Mouse (Mus musculus): ENCODE results near the gene Atp6v0a2. TPM values are rescaled to one million over a fixed set of nuclear protein-coding genes. Genes with fewer than 3 reads are reported as not detected.
"Not testable (repeated sequence)": the region's sequence is repeated elsewhere in the genome, so short reads cannot be mapped to it uniquely, and the experiment has no call there.

Gene Atp6v0a2
- polyA plus RNA-seq, 1 experiment: 127 TPM

DNA sequence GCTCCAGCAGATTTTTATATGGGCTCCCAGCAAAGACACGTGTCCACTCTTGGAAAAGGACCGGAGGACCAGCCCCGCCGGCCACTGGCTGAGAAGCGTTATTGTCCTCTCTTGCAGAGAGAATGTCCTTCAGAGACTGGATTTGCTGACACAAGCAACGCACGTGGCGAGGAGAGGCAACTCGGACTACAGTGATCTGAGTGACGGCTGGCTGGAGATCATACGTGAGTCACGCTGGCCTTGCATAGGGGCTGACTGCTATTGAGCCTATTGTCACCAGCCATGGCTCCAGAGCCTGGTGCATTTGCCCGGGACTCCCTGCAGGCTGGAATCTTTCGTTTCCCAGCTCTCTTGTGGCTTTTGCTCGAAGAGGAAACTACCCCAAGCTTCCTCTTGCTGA is 5.5 kb upstream of the Atp6v0a2 start:
- 77% methylated on average over 15 of the region's 15 CpGs for WGBS
- H3K27ac ChIP-seq (ENCODE audit: control insufficient read depth, insufficient read depth, low read length): no peak overlapping the region
- peaks cover under 1% of the 10 kb centered on the region for H3K4me1 ChIP-seq (replicated peaks; ENCODE audit: control insufficient read depth, insufficient read depth, low read length)
- no peaks in the 10 kb centered on the region for H3K27me3 ChIP-seq (ENCODE audit: control insufficient read depth, insufficient read depth, low read length)
- no peak for DNase-seq
- no peak for TF ChIP-seq CTCF (IDR thresholded peaks at IDR 0.05; ENCODE audit: borderline replicate concordance, control insufficient read depth, extremely low read depth, insufficient read depth, low read length, poor library complexity)
- TF ChIP-seq POLR2A (IDR thresholded peaks at IDR 0.05; ENCODE audit: control insufficient read depth, extremely low read depth, insufficient read depth, low read length, poor library complexity): no peak
- H3K36me3 ChIP-seq (ENCODE audit: control insufficient read depth, insufficient read depth, low read length): no peaks in the 10 kb centered on the region
- no peak overlapping the region for H3K4me3 ChIP-seq (ENCODE audit: control insufficient read depth, insufficient read depth, low read length)

DNA sequence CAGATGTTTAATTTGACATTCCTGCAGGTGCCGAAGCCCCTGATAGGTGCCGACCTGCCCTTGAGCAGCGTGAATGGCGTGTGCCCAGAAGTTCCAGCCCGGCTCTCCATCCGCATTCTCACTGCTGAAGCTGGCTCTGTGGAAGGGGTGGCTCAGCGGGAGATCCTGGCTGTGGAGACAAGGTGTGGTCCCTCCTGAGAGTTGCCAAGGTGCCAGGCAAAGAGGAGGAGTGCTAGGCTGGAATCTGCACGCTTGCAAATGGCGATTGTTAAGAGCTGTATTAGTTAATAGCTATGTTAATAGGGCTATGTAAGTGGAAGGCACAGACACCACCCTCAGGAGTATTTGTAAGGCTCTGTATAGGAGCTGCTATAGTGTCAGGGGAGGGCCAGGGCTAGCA is 4.1 kb upstream of the Atp6v0a2 start:
- H3K36me3 ChIP-seq (ENCODE audit: control insufficient read depth, insufficient read depth, low read length): no peaks in the 10 kb centered on the region
- peaks cover 5% of the 10 kb centered on the region for H3K4me1 ChIP-seq (replicated peaks; ENCODE audit: control insufficient read depth, insufficient read depth, low read length)
- no peak overlapping the region for H3K4me3 ChIP-seq (ENCODE audit: control insufficient read depth, insufficient read depth, low read length)
- WGBS: 97% methylated on average over 9 of the region's 9 CpGs
- TF ChIP-seq CTCF (IDR thresholded peaks at IDR 0.05; ENCODE audit: borderline replicate concordance, control insufficient read depth, extremely low read depth, insufficient read depth, low read length, poor library complexity): no peak
- TF ChIP-seq POLR2A (IDR thresholded peaks at IDR 0.05; ENCODE audit: control insufficient read depth, extremely low read depth, insufficient read depth, low read length, poor library complexity): no peak
- H3K27me3 ChIP-seq (ENCODE audit: control insufficient read depth, insufficient read depth, low read length): no peaks in the 10 kb centered on the region
- no peak for DNase-seq
- no peak overlapping the region for H3K27ac ChIP-seq (ENCODE audit: control insufficient read depth, insufficient read depth, low read length)

GRCm38 (mm10) chr5:124629641-124630040 is 1.3 kb downstream of the Atp6v0a2 start:
- TF ChIP-seq CTCF (IDR thresholded peaks at IDR 0.05; ENCODE audit: borderline replicate concordance, control insufficient read depth, extremely low read depth, insufficient read depth, low read length, poor library complexity) (no peak), POLR2A (IDR thresholded peaks at IDR 0.05; ENCODE audit: control insufficient read depth, extremely low read depth, insufficient read depth, low read length, poor library complexity) (no peak)
- peaks cover 46% of the 10 kb centered on the region for H3K4me1 ChIP-seq (replicated peaks; ENCODE audit: control insufficient read depth, insufficient read depth, low read length)
- no peaks in the 10 kb centered on the region for H3K27me3 ChIP-seq (ENCODE audit: control insufficient read depth, insufficient read depth, low read length)
- peak overlapping the region; percentile 70 for H3K4me3 ChIP-seq (ENCODE audit: control insufficient read depth, insufficient read depth, low read length)
- 8% methylated on average over 11 of the region's 11 CpGs for WGBS
- peak overlapping the region; percentile 17 for H3K27ac ChIP-seq (ENCODE audit: control insufficient read depth, insufficient read depth, low read length)
- peaks cover 6% of the 10 kb centered on the region; the same call in 1 of the 2 replicates for H3K36me3 ChIP-seq (ENCODE audit: control insufficient read depth, insufficient read depth, low read length)
- no peak for DNase-seq

DNA sequence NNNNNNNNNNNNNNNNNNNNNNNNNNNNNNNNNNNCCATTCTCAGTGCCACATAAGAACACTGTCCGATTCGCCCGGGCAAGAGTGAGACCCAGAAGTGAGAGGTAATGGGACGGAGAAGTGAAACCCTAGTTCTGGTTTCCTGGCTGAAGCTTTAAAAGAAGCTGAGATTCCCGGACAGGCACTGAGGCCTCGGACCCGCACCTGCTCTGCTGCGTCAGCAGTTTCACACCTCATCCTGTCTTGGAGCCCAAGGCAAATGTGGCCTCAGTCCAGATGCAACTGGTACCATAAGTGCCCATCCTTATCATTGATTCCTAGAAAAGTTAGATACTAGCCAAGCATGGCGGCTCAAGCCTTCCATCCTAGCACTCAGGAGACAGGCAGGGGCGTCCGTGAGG is 3.3 kb downstream of the Atp6v0a2 start:
- no peak overlapping the region for H3K27ac ChIP-seq (ENCODE audit: control insufficient read depth, insufficient read depth, low read length)
- WGBS: 77% methylated on average over 11 of the region's 11 CpGs
- peaks cover 60% of the 10 kb centered on the region for H3K4me1 ChIP-seq (replicated peaks; ENCODE audit: control insufficient read depth, insufficient read depth, low read length)
- no peaks in the 10 kb centered on the region for H3K27me3 ChIP-seq (ENCODE audit: control insufficient read depth, insufficient read depth, low read length)
- no peak for DNase-seq
- peaks cover 17% of the 10 kb centered on the region for H3K36me3 ChIP-seq (ENCODE audit: control insufficient read depth, insufficient read depth, low read length)
- TF ChIP-seq POLR2A (IDR thresholded peaks at IDR 0.05; ENCODE audit: control insufficient read depth, extremely low read depth, insufficient read depth, low read length, poor library complexity): no peak
- H3K4me3 ChIP-seq (ENCODE audit: control insufficient read depth, insufficient read depth, low read length): no peak overlapping the region

- peak; percentile 39 for DNase-seq
- Histone ChIP-seq H3K27ac (ENCODE audit: control insufficient read depth, insufficient read depth, low read length) (peak overlapping the region; percentile 26; the same call in 1 of the 2 replicates), H3K4me3 (ENCODE audit: control insufficient read depth, insufficient read depth, low read length) (no peak overlapping the region), H3K27me3 (ENCODE audit: control insufficient read depth, insufficient read depth, low read length) (no peaks in the 10 kb centered on the region), H3K4me1 (replicated peaks; ENCODE audit: control insufficient read depth, insufficient read depth, low read length) (peaks cover 68% of the 10 kb centered on the region), H3K36me3 (ENCODE audit: control insufficient read depth, insufficient read depth, low read length) (peaks cover 17% of the 10 kb centered on the region)
- no peak for TF ChIP-seq POLR2A (IDR thresholded peaks at IDR 0.05; ENCODE audit: control insufficient read depth, extremely low read depth, insufficient read depth, low read length, poor library complexity)
- WGBS: 30% methylated on average over 5 of the region's 5 CpGs
These were observed 4.1 kb downstream of the Atp6v0a2 start for GRCm38 (mm10) chr5:124632461-124632860.

GRCm38 (mm10) chr5:124633425-124633824 is 5.0 kb downstream of the Atp6v0a2 start:
- WGBS: 14% methylated on average over 2 of the region's 2 CpGs
- no peaks in the 10 kb centered on the region for H3K27me3 ChIP-seq (ENCODE audit: control insufficient read depth, insufficient read depth, low read length)
- TF ChIP-seq CTCF (IDR thresholded peaks at IDR 0.05; ENCODE audit: borderline replicate concordance, control insufficient read depth, extremely low read depth, insufficient read depth, low read length, poor library complexity) (no peak), POLR2A (IDR thresholded peaks at IDR 0.05; ENCODE audit: control insufficient read depth, extremely low read depth, insufficient read depth, low read length, poor library complexity) (no peak)
- H3K4me3 ChIP-seq (ENCODE audit: control insufficient read depth, insufficient read depth, low read length): no peak overlapping the region
- DNase-seq: peak; percentile 56
- peaks cover 70% of the 10 kb centered on the region for H3K4me1 ChIP-seq (replicated peaks; ENCODE audit: control insufficient read depth, insufficient read depth, low read length)
- peaks cover 19% of the 10 kb centered on the region for H3K36me3 ChIP-seq (ENCODE audit: control insufficient read depth, insufficient read depth, low read length)
- H3K27ac ChIP-seq (ENCODE audit: control insufficient read depth, insufficient read depth, low read length): peak overlapping the region; percentile 84

GRCm38 (mm10) chr5:124635068-124635467 is 6.7 kb downstream of the Atp6v0a2 start:
- not testable (repeated sequence) for H3K4me3 ChIP-seq (ENCODE audit: control insufficient read depth, insufficient read depth, low read length); DNase-seq; H3K27me3 ChIP-seq (ENCODE audit: control insufficient read depth, insufficient read depth, low read length); H3K27ac ChIP-seq (ENCODE audit: control insufficient read depth, insufficient read depth, low read length)
- WGBS: 97% methylated on average over 4 of the region's 4 CpGs
- Histone ChIP-seq H3K36me3 (ENCODE audit: control insufficient read depth, insufficient read depth, low read length) (peaks cover 35% of the 10 kb centered on the region), H3K4me1 (replicated peaks; ENCODE audit: control insufficient read depth, insufficient read depth, low read length) (peaks cover 68% of the 10 kb centered on the region)

Data from thymus, adult 2 months (tissue).